Mouse (Mus musculus) T-helper 1 cell (primary cell): ENCODE measurements around the gene Ahsg.

Source experiments
- in situ Hi-C: fragments of 300-600 bp; cut with MboI, MseI; formaldehyde crosslinking; loops from one replicate; pipeline ENCODE4 v1.15.1; 2025; ENCODE audit warnings: high pct_unique_total_duplicates

The Ahsg gene

DNA sequence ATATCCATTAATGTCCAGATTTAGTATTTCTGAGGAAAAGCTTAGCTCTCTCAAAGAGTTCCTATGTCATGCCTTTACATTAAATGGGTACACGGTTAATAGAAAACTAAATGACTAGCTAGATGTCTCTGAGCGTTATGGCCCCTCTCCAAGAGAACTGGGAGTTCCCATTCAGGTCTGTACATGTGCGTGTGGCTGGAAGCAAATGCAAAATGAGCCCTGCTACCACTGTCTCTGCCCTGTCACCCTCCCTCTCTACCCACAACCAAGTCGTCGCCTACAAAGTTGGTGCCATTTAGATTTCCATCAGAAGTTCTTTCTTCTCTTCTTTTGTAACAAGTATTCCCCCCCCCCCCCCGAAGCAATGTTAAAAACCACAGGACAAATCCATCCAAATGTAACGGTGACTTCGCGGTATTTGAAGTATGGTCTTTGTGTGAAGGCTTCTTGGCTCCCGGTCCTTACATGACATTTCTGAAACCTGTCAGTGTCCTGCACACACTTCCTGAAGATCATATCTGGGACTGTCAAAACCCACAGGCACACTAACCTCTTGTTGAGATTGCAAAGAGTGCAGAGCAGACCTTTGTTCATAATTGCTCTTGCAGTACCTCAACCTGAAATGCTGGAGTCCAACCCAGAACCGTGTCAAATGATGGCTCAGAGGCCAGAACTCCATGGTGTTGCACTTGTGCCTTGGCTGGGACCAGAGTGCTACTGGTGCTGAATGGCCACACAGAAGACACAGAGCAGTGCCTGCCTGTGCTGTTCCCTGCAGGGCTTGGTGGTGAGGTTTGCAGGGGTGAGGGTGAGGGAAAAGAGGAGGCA lies at the start of gene Ahsg:
TSS of gene Ahsg (plus strand) at position 595 of the 828 bp plus-strand sequence.
- in situ Hi-C loops, result no loop called here

DNA sequence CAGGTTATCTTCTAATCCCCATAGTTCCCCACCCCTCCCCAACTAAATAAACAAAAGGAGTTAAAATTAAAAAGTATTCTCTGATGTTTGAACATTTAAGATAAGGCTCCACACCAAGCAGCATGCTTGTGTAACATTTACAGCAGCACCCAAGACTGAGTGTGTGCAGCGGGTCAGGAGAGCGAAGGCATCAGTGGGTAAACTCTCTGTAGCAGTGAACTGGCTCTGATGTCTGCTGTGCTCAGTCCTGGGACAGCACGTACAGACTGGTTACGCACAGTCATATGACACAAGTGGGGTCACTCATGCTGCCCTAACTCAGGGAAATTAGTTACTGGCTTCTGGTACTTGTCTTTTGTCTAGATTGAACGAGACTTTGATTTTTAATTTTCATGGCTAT lies 48.2 kb upstream of the Ahsg start:
- in situ Hi-C loops, result no loop called here

DNA sequence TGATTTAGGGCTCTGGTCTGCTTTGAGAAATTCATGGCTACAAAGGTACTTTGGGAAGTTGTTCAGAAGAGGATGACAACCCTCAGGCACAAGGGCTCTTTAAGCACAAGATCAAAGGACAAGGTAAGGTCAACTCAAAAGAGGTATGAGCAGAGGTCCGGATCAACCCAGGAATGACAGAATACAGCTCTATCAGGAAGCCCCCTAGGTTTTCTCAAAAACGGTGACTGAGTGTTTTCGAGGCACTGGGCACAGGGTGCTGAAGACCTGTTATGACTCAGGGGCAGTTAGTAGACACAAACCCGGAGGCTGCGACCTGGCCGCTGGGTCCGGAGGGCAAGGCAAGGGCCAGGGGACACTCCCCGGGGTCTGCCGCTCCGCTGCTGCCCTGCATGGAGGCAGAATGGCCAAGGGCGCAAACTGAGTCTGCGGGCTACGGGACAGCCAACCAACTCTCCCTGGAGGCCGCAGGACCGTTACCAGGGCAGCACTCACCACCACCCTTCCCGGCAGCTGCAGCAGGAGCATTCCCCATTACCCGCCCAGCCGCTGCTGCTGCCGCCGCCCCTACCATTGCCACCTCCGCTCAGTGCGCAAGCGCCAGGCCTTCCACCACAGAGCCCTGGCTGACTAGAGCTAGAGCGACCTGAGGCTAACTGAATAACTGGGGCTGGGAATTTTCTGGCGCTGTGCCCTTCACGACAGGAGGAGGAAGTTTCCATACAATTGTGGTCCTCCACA lies 46.8 kb upstream of the Ahsg start:
- in situ Hi-C loops, result no loop called here

DNA sequence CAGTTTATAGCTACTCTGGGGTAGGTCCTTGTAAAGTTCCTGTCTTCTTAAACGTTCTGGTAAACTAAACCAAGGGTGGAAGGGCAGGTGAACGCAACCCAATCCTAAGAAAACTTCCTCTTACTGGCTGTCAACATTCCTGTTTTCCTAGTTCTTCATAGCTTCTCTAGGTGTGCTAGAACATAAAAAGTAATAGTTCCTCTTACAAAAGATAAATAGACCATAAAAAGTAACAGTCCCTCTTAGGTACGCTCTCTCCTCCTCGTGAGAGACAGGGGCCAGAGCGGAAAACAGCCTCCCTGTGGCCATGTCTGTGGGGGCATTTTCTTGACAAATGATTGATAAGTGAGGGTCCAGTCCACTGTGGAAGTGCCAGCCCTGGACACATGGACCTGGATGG lies 46.2 kb upstream of the Ahsg start:
- in situ Hi-C loops, result no loop called here

DNA sequence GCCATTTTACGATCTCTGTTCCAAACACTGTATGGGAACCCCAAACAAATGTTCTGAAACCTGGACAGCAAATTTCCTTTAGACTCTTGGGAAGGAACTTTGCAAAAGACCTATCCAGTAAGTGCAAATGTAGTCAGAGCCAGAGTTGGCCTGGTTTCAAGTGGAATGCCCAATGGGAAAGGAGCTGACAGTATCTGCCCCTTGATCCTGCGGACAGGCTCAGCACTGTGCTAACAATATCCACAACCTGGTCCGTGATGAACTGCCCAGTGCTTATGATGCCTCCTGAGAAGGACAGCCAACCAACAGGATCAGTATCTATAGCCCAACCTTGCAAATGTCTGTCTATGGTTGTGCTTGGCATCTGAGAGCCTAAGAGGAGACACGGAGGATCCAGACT lies 45.6 kb upstream of the Ahsg start:
- in situ Hi-C loops, result no loop called here

DNA sequence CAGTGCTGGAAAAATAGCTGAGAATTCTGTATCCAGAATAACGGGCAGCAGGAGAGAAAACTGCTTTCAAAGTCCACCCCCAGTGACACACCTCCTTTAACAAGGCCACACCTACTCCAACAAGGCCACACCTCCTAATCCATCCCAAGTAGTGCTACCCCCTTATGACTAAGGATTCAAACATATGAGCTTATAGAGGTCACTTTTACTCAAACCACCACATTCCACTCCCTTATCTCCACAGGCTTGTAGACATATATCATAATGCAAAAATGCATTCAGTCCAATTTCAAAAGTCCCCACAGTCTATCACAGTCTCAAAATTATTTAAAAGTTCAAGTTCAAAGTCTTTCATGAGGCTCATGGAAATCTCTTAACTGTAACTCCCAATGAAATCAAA lies 43.4 kb upstream of the Ahsg start:
- in situ Hi-C loops, result no loop called here

DNA sequence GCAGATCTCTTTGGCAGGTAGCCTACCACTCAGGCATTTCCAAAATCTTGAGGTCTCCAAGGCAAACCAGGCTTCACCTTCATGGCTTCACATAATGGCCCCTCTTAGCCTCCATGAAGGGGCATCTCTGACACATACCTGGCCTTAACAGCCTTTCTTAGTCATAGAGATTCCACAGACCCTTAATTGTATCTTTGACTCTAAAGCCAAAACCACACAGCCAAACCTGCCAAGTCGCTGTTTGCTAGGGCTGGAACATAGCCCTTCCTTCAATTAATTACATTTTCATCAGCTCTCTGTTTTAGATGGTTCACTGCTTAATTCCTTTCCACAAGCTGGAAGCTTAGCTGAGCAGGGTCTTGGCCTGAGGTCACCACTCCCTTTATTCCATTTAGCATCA lies 42.7 kb upstream of the Ahsg start:
- in situ Hi-C loops, result no loop called here

DNA sequence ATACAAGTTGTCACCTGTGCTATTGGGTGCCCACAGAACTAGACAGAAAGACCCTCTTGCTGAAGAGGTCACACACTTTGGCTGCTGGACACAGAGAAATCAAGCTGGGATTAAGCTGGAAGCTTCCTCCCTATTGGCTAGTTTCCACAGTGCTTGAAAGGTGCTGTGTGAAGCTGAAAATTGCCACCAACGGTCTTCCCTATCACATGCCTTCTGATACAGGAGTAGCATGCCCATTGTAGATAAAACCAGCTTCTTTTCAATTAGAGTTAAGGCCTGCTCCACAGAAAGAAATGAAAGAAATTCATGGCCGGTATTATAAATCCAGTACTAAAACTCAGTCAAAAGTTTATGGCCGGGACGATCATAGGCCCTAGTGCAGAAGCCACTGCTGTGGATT lies 38.4 kb upstream of the Ahsg start:
- in situ Hi-C loops, result no loop called here

DNA sequence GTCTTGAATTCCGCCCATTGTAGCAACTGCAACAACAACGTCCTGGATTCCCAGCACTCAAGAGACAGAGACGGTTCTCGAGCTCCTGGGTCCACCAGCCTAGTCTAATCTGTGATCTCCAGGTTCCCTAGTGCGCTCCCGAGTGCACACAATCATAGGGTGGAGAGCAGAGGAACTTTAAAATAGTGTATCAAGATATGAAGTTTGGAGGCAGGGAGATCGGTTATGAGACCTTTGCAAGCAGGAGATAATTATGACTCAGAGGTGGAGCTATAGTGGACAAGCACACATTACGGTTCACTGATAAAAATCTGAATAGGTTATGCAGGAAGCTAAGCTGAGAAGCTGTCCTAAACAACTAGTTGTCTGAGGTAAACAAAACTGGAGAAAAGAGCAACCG lies 34.3 kb upstream of the Ahsg start:
- in situ Hi-C loops, result no loop called here

DNA sequence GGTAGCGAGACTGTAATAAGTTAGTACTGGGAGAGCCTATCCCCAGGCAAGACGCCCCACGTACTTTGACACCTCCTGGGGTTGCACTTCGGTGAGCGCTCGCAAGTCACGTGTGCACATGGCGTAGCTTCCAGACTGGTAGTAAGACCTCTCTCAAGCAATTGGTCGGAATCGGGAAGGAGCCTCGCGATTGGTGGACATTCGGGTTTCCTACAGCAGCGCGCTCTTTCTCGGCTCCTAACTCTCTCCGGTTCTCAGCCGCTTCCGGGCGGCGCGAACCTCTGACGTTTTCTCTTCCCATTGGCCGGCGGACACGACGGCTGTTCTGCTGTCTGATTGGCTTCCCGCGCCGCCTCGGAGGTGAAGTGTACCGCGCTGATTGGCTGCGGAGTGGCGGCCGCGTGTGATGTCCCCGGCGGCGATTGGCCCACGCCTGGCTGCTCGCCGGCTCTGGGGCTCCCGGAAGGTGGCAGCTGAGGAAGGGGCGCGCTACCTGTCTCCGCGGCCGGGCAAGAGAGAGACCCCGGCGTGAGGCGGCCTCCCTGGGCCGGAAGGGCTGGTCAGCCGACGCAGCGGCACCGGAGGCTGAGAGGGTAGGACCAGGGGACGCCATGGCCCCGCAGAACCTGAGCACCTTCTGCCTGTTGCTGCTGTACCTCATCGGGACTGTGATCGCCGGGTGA lies 33.5 kb upstream of the Ahsg start, which contains the start of the genes Tbccd1 and Dnajb11:
TSS of gene Tbccd1 (minus strand) at position 239 of the 683 bp plus-strand sequence.
TSS of gene Dnajb11 (plus strand) at position 415 of the 683 bp plus-strand sequence.
- in situ Hi-C loops, result no loop called here

DNA sequence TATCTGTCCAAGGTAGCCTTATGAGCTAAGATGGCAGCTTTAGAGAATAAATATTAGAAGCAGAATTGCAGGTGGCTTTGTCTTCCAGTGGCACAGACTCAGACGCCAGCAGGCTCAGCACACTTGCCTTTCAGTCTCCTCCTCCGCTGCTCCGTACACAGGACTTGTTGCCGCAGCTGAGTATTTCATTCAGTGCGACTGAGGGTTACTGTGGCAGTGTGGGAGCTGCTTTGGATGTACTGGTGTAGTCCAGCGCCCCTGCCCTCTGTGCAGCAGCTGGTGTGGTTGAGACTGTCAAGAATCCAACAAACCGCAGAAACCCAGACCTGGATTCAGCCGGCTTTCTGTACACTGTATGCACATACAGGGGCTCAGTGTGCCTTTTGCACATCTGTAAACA lies 18.7 kb upstream of the Ahsg start:
- in situ Hi-C loops, result no loop called here

DNA sequence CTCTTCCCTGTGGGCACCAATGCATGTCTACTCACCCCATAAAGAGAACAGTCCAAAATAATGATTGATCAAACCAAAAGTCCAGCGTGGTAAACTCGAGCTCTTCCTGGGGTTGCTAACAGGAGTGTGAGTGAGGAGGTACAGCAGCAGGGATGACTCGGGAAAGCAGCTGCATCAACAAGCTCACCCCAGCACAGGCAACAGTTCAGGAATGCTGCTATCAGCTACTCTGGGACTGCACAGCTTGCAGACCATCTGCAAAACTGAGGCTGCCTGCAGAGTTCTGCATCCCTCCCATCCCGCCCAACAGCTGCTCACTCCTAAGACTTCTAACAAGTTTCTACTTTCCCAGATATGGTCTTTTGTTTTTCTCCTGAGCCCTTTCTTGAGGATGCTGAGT lies 17.7 kb upstream of the Ahsg start:
- in situ Hi-C loops, result no loop called here

DNA sequence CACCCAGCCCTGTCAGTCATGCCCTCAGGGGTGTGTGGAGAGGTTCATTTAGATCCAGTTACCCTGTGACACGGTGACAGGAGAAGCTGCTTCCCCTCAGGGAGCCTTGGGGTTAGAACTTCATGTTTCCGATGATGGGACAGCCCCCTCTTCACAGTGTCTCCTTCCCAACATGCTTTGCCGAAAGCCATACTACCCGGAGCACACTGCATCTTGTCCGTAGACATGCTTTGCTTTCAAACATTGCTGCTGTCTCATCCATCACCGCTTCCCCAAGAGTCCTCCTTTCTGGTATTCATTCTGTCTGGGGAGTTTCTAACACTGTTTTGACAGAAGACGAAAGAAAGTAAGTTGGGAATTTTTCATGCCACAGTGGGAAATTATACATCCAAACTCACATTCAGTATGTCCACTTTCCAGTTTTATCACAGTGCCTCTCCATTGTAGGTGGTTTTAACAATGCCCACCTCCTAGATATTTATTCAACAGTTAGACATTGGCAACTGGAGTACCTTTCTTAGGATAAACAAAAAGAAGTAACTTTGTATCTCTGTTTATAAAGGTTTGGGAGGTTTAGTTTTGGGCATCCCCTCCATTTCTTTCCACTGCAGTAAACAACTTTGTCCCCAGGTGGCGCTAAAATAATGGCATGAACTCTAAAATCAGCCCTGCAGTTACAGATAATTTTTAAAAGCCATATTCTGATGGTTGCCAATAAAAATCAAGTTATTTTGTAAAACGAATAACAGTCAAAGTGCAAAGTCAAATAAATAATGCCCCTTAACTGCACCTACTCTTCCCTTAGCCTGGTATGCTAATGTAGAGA lies 14.6 kb upstream of the Ahsg start:
- in situ Hi-C loops, result no loop called here

DNA sequence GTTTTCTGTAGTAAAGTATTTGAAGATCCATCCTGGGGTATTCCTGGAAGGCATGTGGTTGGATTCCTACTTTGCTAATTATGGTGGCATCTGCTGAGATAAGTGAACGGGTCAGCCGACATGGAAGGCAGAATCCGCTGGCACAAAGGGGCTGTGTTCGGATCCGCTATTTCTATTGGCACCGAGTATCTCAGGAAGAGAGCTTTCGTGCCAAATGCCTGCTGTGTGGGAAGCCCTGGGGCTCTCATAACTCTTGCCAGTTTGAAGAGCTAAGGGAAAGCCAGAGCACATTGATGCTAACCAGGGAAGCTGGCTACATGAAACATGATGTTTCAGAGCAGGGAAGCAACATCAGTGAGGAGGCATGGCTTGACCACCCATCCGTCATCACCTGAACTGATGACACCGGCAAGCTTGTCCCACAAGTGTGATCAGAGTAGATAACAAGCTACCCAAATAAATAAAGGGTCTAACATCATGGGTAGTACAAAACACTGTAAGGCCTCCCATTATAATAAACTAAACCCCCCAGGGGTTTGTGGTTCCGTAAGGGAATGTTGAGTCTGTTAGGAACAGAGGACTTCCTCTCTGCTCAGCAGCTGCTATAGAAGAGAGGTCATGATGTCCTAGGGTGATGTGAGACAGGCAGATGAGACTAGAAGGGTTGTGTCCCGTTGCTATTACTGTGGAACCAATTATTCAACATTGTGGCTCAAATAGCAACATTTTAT lies 13.3 kb upstream of the Ahsg start:
- in situ Hi-C loops, result no loop called here

DNA sequence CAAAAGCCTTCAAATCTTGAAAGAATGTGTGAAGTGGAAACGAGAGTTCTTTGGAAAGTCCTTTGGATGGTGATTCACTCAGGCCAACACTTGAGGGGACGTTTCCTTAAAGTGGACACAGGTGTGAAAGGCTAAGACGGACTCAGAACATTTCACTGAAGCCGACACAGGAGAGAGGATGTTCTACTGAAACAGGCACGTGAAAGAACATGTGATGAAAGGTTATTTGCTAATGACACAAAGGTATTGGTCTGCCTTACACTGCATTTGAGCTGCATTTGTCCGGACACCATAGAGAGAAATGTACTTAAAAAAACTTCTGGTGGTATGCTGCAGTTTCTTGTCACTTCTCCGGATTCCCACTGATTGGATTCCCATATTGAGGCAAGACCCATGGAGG lies 12.4 kb upstream of the Ahsg start:
- in situ Hi-C loops, result no loop called here

DNA sequence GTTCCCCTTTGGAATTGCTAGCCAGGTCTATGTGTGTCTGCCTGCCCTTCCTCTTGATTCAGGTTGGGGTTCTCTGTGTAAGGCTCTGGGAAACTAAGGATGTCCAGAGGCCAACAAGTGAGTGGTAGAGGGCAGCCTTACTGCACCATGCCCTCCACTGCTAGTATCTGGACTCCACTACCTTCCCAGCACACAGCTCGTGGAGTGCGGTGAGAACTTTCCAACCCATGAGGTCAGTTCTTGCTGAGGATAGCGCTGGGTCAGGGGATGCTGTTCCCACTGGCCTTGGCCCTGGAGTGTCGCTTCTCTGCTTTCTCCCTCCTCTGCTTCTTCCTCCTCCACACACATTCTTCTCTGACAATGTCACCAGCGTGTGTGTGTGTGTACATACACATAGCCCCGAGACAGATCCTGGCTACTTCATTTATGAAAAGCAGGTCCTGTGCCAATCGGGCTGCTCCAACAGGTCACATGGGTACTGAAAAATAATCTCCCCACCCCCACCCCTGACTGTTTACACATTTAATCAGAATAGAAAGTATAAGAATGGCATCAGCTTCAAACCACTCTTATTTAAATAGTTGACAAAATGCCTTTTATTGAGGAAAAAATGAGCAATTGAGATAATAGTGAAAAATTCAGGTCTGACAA lies 11.0 kb upstream of the Ahsg start:
- in situ Hi-C loops, result no loop called here

DNA sequence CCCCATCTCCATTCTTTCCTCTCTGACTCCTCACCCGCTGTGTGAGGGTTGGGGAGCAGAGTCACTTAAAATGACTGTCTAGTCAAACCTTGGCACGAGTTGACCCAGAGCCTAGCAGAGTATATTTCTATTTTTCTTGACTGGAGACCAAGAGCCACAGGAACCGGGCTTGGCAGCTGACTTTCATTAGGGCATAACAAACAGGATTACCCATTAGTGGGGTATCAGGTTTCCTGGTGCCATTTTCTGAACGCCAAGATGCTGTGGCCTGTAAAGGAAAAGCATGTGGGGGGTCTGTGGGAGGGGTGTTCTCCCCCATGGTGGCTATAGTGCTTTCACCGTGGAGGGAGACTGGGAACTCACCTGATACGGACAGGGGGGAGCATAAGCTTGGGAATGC lies 10.2 kb upstream of the Ahsg start:
- in situ Hi-C loops, result no loop called here

DNA sequence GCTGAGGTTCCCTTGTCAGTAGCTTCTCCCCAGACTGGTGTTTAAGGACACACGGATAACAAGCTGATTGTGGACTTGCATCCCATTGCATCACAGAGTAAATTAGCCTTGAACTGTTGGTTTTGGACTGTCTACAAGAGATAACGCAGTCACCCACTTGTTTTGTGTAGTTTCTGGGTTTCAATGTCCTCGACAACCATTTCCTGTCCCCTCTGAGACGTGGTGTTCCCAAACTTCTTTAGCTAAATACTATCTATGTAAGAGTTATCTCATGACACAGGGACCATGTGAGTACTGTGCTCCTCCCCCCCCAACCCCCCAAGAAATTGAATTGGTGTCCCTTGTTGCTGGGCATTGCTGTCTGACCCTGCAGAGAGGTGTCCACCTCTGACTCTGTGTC lies 9.6 kb upstream of the Ahsg start:
- in situ Hi-C loops, result no loop called here

DNA sequence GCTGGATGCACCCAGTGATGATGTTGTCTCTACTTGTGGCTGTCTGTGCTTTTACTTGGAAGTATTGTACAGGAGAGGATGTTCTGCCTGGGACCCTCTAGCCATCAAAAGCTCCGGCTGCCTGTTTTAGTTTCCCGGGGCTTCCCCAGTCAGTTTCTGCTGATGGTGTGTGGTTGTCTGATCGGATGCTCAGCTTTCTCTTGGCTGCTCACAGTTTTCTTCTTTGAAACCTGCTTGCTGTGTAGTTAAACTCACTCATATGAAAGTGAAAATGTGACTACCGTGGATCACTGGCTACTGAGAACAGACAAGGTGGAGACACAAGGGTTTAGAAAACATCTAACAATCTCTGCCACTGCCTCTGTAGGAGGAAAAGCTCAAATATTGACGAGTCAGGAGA lies 7.6 kb upstream of the Ahsg start:
- in situ Hi-C loops, result no loop called here

DNA sequence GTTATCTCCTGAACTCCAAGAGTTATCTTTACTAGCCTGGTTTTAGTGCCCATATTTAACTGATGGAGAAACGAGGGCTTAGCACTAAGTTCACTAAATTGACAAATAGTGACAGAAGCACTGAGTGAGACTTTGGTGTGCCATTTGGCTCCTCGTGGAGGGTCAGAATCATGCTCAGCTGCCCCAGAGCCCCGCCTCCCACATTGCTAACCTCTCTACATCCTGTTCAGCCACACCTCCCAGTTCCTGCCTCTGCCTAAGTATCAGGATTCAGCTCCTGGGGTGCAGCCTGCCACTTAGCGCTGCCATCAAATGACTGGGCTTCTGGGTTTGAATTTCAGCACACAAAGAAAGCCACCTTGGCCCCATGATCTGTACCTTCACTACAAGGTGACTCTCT lies 5.7 kb upstream of the Ahsg start:
- in situ Hi-C loops, result no loop called here
